Mouse (Mus musculus) heart, adult 2 months (tissue): Measurements from ENCODE around the gene 2310033P09Rik. TPM values are rescaled to one million over a fixed set of nuclear protein-coding genes. Genes with fewer than 3 reads are reported as not detected.
A peak's percentile ranks its signal among the peaks of the same experiment; 100 is the strongest.

Experiments
- DNase-seq, 2 experiments: peaks; one replicate each; pipeline ENCODE4 v3.0.0; 2021
- H3K27ac ChIP-seq: fragments of 200-600 bp; 2 replicates; pipeline ENCODE4 v1.8.1; 2022
- H3K27me3 ChIP-seq: fragments of 200-500 bp; 2 replicates; pipeline ENCODE4 v1.6.1; 2012; ENCODE audit warnings: mild to moderate bottlenecking, low read length, inconsistent platforms, mixed read lengths; ENCODE audit not compliant: control insufficient read depth, insufficient read depth
- H3K36me3 ChIP-seq: fragments of 200-500 bp; 2 replicates; pipeline ENCODE4 v1.6.1; 2012; ENCODE audit warnings: low read length, inconsistent platforms; ENCODE audit not compliant: control insufficient read depth, insufficient read depth
- H3K4me1 ChIP-seq: fragments of 200-500 bp; 2 replicates; pipeline ENCODE4 v1.6.1; 2011; ENCODE audit warnings: low read length; ENCODE audit not compliant: control insufficient read depth, insufficient read depth
- H3K4me3 ChIP-seq: fragments of 200-600 bp; 2 replicates; pipeline ENCODE4 v1.8.1; 2022
- H3K79me2 ChIP-seq: fragments of 200-500 bp; replicated peaks from 2 replicates; pipeline ENCODE4 v1.6.1; 2012; ENCODE audit warnings: mild to moderate bottlenecking, inconsistent platforms, low read length, moderate library complexity, mixed read lengths; ENCODE audit not compliant: control insufficient read depth, insufficient read depth
- H3K9ac ChIP-seq: fragments of 200-500 bp; 2 replicates; pipeline ENCODE4 v1.6.1; 2012; ENCODE audit warnings: low read depth, mild to moderate bottlenecking, control low read depth, inconsistent platforms, low read length, mixed read lengths
- CTCF ChIP-seq: fragments of 200-600 bp; IDR thresholded peaks from 2 replicates; pipeline ENCODE4 v1.8.1; 2022; ENCODE audit warnings: antibody characterized with exemption, mild to moderate bottlenecking, moderate library complexity
- EP300 ChIP-seq: fragments of 200-500 bp; IDR thresholded peaks from 2 replicates; pipeline ENCODE4 v1.6.1; 2011; ENCODE audit warnings: low read depth, low read length, control low read depth; ENCODE audit not compliant: insufficient read depth
- POLR2A ChIP-seq: fragments of 200-500 bp; IDR thresholded peaks from 2 replicates; pipeline ENCODE4 v1.6.1; 2011; ENCODE audit warnings: mild to moderate bottlenecking, low read depth, low read length, control low read depth; ENCODE audit not compliant: insufficient read depth
- WGBS: fragments of 180-500 bp; shearing (Covaris S2); methylation state at CpG from one replicate; pipeline ENCODE4 v1.1.7; 2018; 5-methylcytosine and 5-hydroxymethylcytosine counted together
- intact Hi-C: fragments of 180-260 bp; cut with DNase I; formaldehyde crosslinking; loops from one replicate; pipeline ENCODE4 v1.15.1; 2025
- polyA plus RNA-seq: library from polyadenylated mRNA; depleted of rRNA; stranded (reverse); fragments of >200 nt; gene quantifications from 2 replicates; pipeline ENCODE4 v1.2.3, GENCODE M21; 2012
- total RNA-seq, 2 experiments: library from RNA; stranded (reverse); gene quantifications; 2 replicates each; pipeline ENCODE4 v1.2.3; 2021

2310033P09Rik gene
- total and polyA plus RNA-seq, 3 experiments = 8.4 to 12.1 (median 9.4) TPM

DNA sequence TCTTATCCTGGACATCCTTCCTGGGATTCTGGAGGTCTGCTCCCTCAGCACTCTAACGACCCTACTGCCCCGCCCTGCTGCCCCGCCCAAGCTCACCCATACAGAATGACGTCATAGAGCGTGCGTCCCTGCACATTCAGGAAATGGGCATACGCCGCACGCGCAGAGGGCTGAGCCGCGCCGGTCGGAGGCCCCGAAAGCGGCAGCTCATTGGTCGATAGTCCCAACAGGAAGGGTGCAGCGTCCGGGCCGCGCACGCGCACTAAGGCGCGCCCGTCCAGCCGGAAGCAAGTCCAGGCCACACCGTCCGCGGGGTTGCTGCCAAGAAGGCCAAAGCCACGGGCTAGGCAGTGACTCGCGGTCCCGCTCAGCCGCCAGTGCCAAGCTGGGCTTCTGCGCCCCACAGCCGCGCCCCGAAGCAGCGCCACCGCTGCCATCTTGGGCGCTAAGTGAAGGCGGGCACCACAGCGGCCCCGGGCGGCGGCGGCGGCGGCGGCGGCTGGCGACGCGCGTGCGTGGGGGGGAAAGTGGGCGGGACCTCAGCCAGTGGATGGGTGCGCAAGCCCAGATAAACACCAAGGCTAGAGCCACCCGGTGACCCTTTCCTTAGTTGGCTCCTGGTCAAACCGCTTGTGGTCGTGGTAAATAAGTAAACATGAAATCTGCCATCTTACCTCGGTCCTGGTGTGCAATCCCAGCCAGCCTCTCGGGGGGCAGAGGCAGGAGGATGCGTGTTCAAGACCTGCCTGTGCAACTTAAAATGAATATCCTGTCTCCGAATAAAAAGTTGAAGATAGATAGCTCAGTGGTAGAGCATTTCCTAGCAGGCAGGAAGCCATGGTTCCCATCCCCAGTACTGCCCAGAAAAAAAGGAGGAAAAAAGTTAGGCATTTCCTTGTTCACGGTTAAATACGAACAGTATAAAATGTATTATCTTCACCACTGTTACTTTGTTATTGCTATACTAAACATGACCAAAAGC lies 44.6 kb upstream of the 2310033P09Rik start, which contains the start of gene Iba57:
Gene Iba57 (minus strand): TSS at position 485 of the 982 bp plus-strand sequence.
- H3K79me2 ChIP-seq = no peaks in the 10 kb centered on the region
- peak within 1 kb of the TSS; percentile 77 for H3K4me3 ChIP-seq
- H3K9ac ChIP-seq = peak within 1 kb of the TSS; percentile 95
- no peaks in the 10 kb centered on the region for H3K27me3 ChIP-seq
- H3K36me3 ChIP-seq = no peaks in the 10 kb centered on the region
- peaks cover 9% of the 10 kb centered on the region for H3K4me1 ChIP-seq
- intact Hi-C loops = loop anchor here (2.0 kb wide), 2 partner anchors 27 to 63 kb away; no protein-coding TSS in a partner anchor
- 2% methylated on average over 68 of the region's 68 CpGs for WGBS
- peak within 1 kb of the TSS; percentile 100 for H3K27ac ChIP-seq
- peak; percentile 78 for TF ChIP-seq POLR2A
- peak; percentile 63 for TF ChIP-seq EP300
- TF ChIP-seq CTCF = peak; percentile 61
- peak; percentile 96 to 99 for DNase-seq

DNA sequence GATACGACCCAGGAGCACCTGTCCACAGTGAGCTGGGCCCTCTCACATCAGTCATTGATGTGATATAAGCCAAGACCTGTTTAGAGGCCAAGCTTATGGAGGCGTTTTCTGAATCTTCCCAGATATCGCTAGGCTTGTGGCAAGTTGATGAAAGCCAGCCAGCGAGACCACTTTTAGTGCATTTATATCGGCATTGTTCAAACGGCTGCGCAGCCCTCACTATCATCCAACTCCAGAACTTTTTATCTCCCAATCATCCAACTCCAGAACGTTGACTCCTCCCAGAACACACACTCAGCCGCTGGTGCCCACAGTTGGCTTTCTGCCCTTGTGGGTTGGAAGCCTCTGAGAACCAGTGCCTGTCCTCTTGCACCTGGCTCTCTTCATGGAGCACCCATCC lies 43.7 kb upstream of the 2310033P09Rik start:
- Histone ChIP-seq H3K79me2 (no peaks in the 10 kb centered on the region), H3K9ac (no peak overlapping the region), H3K27me3 (no peaks in the 10 kb centered on the region), H3K27ac (peak overlapping the region; percentile 100), H3K36me3 (no peaks in the 10 kb centered on the region), H3K4me1 (peaks cover 9% of the 10 kb centered on the region), H3K4me3 (no peak overlapping the region)
- intact Hi-C loops = no loop called here
- TF ChIP-seq CTCF = no peak
- TF ChIP-seq EP300 = no peak
- TF ChIP-seq POLR2A = no peak
- WGBS = 57% methylated on average over 9 of the region's 9 CpGs
- DNase-seq = peak in 1 of 2 experiments; percentile 22

DNA sequence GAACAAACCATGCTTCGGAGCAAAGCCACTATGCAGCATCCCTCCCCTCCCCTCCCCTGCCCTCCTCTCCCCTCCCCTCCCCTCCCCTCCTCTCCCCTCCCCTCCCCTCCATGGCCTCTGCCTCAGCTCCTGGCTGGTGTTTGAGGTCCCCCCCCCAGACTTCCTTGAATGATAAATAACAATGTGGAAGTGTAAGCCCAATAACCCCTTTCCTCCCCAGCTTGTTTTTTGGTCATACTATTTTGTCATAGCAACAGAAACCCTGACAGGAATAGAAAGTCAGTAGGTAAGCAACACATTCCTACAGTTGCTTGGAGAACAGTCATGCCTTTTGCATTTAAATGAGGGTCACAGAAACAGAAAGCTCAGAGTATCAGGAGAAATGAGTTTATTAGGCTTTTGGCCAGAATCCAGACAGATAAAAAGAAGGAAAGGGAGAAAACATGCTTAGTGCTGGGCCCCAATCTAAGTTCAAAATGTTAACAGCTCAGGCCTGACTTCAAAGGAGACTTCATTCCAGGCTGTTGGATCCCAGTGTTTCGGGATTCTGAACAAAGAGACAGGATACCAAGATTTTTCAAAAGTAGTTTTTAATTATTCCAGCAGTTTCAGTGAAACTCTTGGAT lies 42.4 kb upstream of the 2310033P09Rik start:
- no peaks in the 10 kb centered on the region for H3K36me3 ChIP-seq
- H3K27ac ChIP-seq = no peak overlapping the region
- DNase-seq = no peak
- H3K4me1 ChIP-seq = peaks cover 9% of the 10 kb centered on the region
- no peak overlapping the region for H3K4me3 ChIP-seq
- intact Hi-C loops = no loop called here
- H3K27me3 ChIP-seq = no peaks in the 10 kb centered on the region
- no peak for TF ChIP-seq POLR2A
- no peak for TF ChIP-seq EP300
- no peak for TF ChIP-seq CTCF
- 25% methylated on average over 2 of the region's 2 CpGs for WGBS
- no peak overlapping the region for H3K9ac ChIP-seq
- H3K79me2 ChIP-seq = no peaks in the 10 kb centered on the region

DNA sequence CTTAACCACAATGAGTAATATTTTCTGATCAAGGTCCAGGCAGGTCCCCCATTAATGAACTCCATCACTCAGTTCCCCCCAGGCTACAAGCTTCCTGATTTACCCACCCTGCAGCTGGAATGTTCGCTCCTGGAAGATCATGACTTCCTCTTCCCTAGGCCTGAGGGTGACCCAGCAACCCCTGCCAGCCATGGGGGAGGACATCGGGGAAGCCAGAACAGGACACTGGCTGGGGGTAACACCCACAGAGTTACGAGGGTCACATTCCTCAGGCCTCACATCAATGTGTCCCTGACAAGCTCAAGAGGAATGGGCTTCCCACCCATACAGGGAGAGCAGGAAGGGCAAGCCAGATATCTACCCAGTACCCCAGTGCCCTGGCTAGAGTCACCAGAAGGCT lies 38.3 kb upstream of the 2310033P09Rik start:
- Histone ChIP-seq H3K4me3 (no peak overlapping the region), H3K9ac (no peak overlapping the region), H3K36me3 (no peaks in the 10 kb centered on the region), H3K79me2 (no peaks in the 10 kb centered on the region), H3K27ac (no peak overlapping the region), H3K27me3 (no peaks in the 10 kb centered on the region), H3K4me1 (no peaks in the 10 kb centered on the region)
- intact Hi-C loops = no loop called here
- TF ChIP-seq POLR2A = no peak
- no peak for TF ChIP-seq CTCF
- no peak for TF ChIP-seq EP300
- no peak for DNase-seq
- 33% methylated on average over 3 of the region's 3 CpGs for WGBS

DNA sequence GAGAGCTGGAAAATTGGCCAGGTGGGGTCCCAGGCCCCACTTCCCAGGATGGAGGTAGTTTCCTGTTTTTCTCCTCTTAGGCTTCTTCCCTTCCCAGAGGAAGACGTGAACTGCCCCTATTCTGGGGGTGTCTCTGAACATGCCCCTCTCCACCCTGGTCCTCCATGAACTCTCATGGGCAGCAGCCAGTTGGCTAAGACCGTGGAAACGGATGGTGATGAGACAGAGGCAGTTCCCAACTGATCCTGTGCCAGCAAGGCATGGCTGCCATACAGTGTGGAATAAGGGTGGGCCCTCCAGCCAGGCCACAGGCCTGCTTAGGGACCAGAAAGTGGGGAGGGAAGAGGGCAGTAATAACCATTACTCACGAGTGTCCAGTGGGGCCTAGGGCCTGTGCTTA lies 37.6 kb upstream of the 2310033P09Rik start:
- H3K27ac ChIP-seq = no peak overlapping the region
- intact Hi-C loops = no loop called here
- TF ChIP-seq CTCF = no peak
- no peak for TF ChIP-seq POLR2A
- no peak for TF ChIP-seq EP300
- 57% methylated on average over 4 of the region's 4 CpGs for WGBS
- H3K4me3 ChIP-seq = no peak overlapping the region
- no peaks in the 10 kb centered on the region for H3K4me1 ChIP-seq
- H3K27me3 ChIP-seq = no peaks in the 10 kb centered on the region
- no peaks in the 10 kb centered on the region for H3K36me3 ChIP-seq
- H3K79me2 ChIP-seq = no peaks in the 10 kb centered on the region
- no peak for DNase-seq
- no peak overlapping the region for H3K9ac ChIP-seq
